Mouse (Mus musculus): ENCODE data around the gene Hbq1a.

DNA sequence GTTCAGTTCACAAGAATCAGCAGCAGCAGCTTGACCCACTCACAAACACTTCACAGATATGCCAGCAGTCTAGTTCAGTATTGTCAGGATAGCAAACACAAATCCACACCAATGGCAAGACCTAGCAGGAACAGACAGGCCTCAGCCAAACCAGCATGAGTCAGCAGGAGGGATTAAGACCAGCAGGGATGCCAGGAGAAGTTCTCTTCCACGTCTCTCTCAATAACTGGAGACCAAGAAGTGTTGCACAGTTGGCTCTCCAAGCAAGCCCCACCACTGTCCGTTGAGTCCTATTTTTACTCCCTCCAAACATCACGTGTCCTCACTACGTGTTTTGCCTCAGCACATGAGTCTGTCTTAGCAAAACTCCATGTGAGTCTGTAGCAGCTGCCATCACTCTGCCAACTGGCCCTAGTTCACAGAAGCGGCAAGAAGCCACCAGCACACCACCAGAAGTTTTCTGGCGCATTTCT lies 36.6 kb downstream of the Hbq1a start:
- no peak for TF ChIP-seq CTCF (IDR thresholded peaks at IDR 0.05; ENCODE audit: control insufficient read depth, insufficient read depth, low read length)
- TF ChIP-seq POLR2A (IDR thresholded peaks at IDR 0.05; ENCODE audit: borderline replicate concordance, control insufficient read depth, low read depth, low read length), result no peak

All from bone marrow, adult 2 months (tissue).